In genomic region chr1:126802405-126802804, GRCm38 (mm10) we compare ENCODE assay signal across 29 mouse cellular contexts. TPM values are rescaled to one million over a fixed set of nuclear protein-coding genes. Genes with fewer than 3 reads are reported as not detected.
DNase-seq lines count a peak whose midpoint lies in the region; ATAC-seq and TF ChIP-seq lines count a peak whose summit lies in the region.
"Had no signal": no experiment of that assay in that cellular context is flagged by ENCODE, and none has a peak within 500 bp of the region (broad histone marks: within the 10 kb centered on the region; RNA-seq: fewer than 3 reads in every experiment).

No protein-coding gene starts in this region.

- DNase-seq in heart, embryonic 10.5 days (ENCODE audit: low spot score) = peak; percentile 52
- DNase-seq in heart, postnatal 14 days = no peak
- DNase-seq in heart, postnatal 36 days = no peak
- DNase-seq in heart, postnatal 0 days (ENCODE audit: low spot score) = no peak
- DNase-seq in heart, adult 8-10 months (ENCODE audit: low spot score) = no peak
- peak; percentile 8 for DNase-seq in midbrain, embryonic 10.5 days (ENCODE audit: low spot score)
- DNase-seq: adrenal gland, adult 2 months; adrenal gland, postnatal 14 days; cerebellum, adult 11 months; cerebellum, adult 2 months; cerebellum, adult 9-11 months; cerebellum, postnatal 25 days; gastrocnemius, adult 2 months; gastrocnemius, postnatal 14 days; kidney, adult 2 months had no signal

- no peak for TF ChIP-seq CTCF in heart, postnatal 0 days (IDR thresholded peaks at IDR 0.05; ENCODE audit: low read depth)

- peaks cover 21% of the 10 kb centered on the region for H3K4me1 ChIP-seq in heart, embryonic 10.5 days
- peaks cover 28 to 37% of the 10 kb centered on the region in 2 experiments for H3K4me1 ChIP-seq in heart, embryonic 14.5 days (ENCODE audit: control insufficient read depth in 2 of 2, insufficient read depth in 2 of 2, low read length in 2 of 2)
- peaks cover 37% of the 10 kb centered on the region for H3K4me1 ChIP-seq in heart, postnatal 0 days (ENCODE audit: control insufficient read depth, insufficient read depth)
- H3K4me1 ChIP-seq in midbrain, embryonic 10.5 days = peaks cover 5% of the 10 kb centered on the region; the same call in 1 of the 2 replicates
- H3K4me1 ChIP-seq in midbrain, embryonic 13.5 days (replicated peaks) = 0 out of 2 replicates have a peak, but pooled peaks cover 4% of the 10 kb centered on the region
- H3K4me1 ChIP-seq: embryonic facial prominence, embryonic 12.5 days; hindbrain, embryonic 12.5 days had no signal

- intact Hi-C loops in heart, postnatal 14 days (cut with DNase I) = loop anchor here (5.0 kb wide), 1 partner anchor 320 kb away; no protein-coding TSS in a partner anchor
- intact Hi-C loops in heart, postnatal 36 days (cut with DNase I) = no loop called here

- H3K9me3 ChIP-seq in heart, embryonic 10.5 days = no peaks in the 10 kb centered on the region
- no peaks in the 10 kb centered on the region for H3K9me3 ChIP-seq in heart, embryonic 14.5 days (ENCODE audit: control insufficient read depth, low read length)
- H3K9me3 ChIP-seq in heart, postnatal 0 days (replicated peaks; ENCODE audit: control insufficient read depth, low read length) = no peaks in the 10 kb centered on the region
- H3K9me3 ChIP-seq in midbrain, embryonic 10.5 days (replicated peaks) = no peaks in the 10 kb centered on the region
- no peaks in the 10 kb centered on the region for H3K9me3 ChIP-seq in midbrain, embryonic 13.5 days
- H3K9me3 ChIP-seq: embryonic facial prominence, embryonic 12.5 days; embryonic facial prominence, embryonic 15.5 days; hindbrain, embryonic 12.5 days; hindbrain, embryonic 15.5 days had no signal

- no peak overlapping the region for H3K4me3 ChIP-seq in heart, embryonic 10.5 days
- no peak overlapping the region for H3K4me3 ChIP-seq in heart, embryonic 14.5 days (ENCODE audit: control insufficient read depth in 1 of 2, insufficient read depth in 1 of 2, low read depth in 1 of 2, low read length in 2 of 2)
- no peak overlapping the region for H3K4me3 ChIP-seq in heart, postnatal 0 days (ENCODE audit: low read depth, low read length)
- no peak overlapping the region for H3K4me3 ChIP-seq in midbrain, embryonic 10.5 days
- no peak overlapping the region for H3K4me3 ChIP-seq in midbrain, embryonic 13.5 days (replicated peaks)
- H3K4me3 ChIP-seq: embryonic facial prominence, embryonic 12.5 days; embryonic facial prominence, embryonic 15.5 days; gastrocnemius, adult 2 months; hindbrain, embryonic 12.5 days; hindbrain, embryonic 15.5 days had no signal

- no peaks in the 10 kb centered on the region for H3K27me3 ChIP-seq in heart, embryonic 10.5 days (ENCODE audit: insufficient read depth, poor library complexity, severe bottlenecking)
- H3K27me3 ChIP-seq in heart, embryonic 14.5 days (ENCODE audit: control insufficient read depth, insufficient read depth, low read length) = no peaks in the 10 kb centered on the region
- H3K27me3 ChIP-seq in heart, postnatal 0 days (ENCODE audit: control insufficient read depth, insufficient read depth, low read length) = no peaks in the 10 kb centered on the region
- no peaks in the 10 kb centered on the region for H3K27me3 ChIP-seq in midbrain, embryonic 10.5 days (ENCODE audit: low read depth, poor library complexity, severe bottlenecking)
- H3K27me3 ChIP-seq in midbrain, embryonic 13.5 days = no peaks in the 10 kb centered on the region
- H3K27me3 ChIP-seq: embryonic facial prominence, embryonic 12.5 days; embryonic facial prominence, embryonic 15.5 days; hindbrain, embryonic 12.5 days; hindbrain, embryonic 15.5 days had no signal

- no peak for TF ChIP-seq EP300 in heart, postnatal 0 days (IDR thresholded peaks at IDR 0.05; ENCODE audit: low read depth)

- H3K27ac ChIP-seq in heart, embryonic 10.5 days = no peak overlapping the region
- peak overlapping the region; percentile 78 to 95 for H3K27ac ChIP-seq in heart, embryonic 14.5 days (replicated peaks in 1 of 2; ENCODE audit: control insufficient read depth in 1 of 2, insufficient read depth in 1 of 2, low read depth in 2 of 2, low read length in 2 of 2)
- H3K27ac ChIP-seq in heart, postnatal 0 days (ENCODE audit: low read depth) = peak overlapping the region; percentile 91
- no peak overlapping the region for H3K27ac ChIP-seq in midbrain, embryonic 10.5 days (replicated peaks)
- no peak overlapping the region for H3K27ac ChIP-seq in midbrain, embryonic 13.5 days
- H3K27ac ChIP-seq: embryonic facial prominence, embryonic 12.5 days; embryonic facial prominence, embryonic 15.5 days; gastrocnemius, adult 2 months; hindbrain, embryonic 12.5 days had no signal

- peak overlapping the region; percentile 4; the same call in 1 of the 2 replicates for H3K9ac ChIP-seq in heart, embryonic 14.5 days (ENCODE audit: low read length)
- no peak overlapping the region for H3K9ac ChIP-seq in heart, postnatal 0 days (replicated peaks; ENCODE audit: low read depth, low read length)
- no peak overlapping the region for H3K9ac ChIP-seq in midbrain, embryonic 13.5 days (replicated peaks)
- H3K9ac ChIP-seq: embryonic facial prominence, embryonic 12.5 days; embryonic facial prominence, embryonic 15.5 days; forebrain, postnatal 0 days; hindbrain, embryonic 12.5 days; hindbrain, embryonic 15.5 days had no signal

- H3K4me2 ChIP-seq in heart, embryonic 14.5 days (ENCODE audit: low read length) = no peak overlapping the region
- no peak overlapping the region for H3K4me2 ChIP-seq in heart, postnatal 0 days (ENCODE audit: low read depth, low read length)
- no peak overlapping the region for H3K4me2 ChIP-seq in midbrain, embryonic 13.5 days (replicated peaks)
- H3K4me2 ChIP-seq: embryonic facial prominence, embryonic 12.5 days; embryonic facial prominence, embryonic 15.5 days; hindbrain, embryonic 12.5 days; hindbrain, embryonic 15.5 days had no signal

- 81% methylated on average over 3 of the region's 3 CpGs for WGBS in heart, embryonic 10.5 days
- WGBS in heart, embryonic 14.5 days = 69% methylated on average over 3 of the region's 3 CpGs
- WGBS in heart, postnatal 0 days = 70% methylated on average over 3 of the region's 3 CpGs
- WGBS in midbrain, embryonic 10.5 days = 84% methylated on average over 3 of the region's 3 CpGs
- 87% methylated on average over 3 of the region's 3 CpGs for WGBS in midbrain, embryonic 13.5 days

- H3K36me3 ChIP-seq in heart, embryonic 10.5 days = no peaks in the 10 kb centered on the region
- no peaks in the 10 kb centered on the region for H3K36me3 ChIP-seq in heart, embryonic 14.5 days (ENCODE audit: control insufficient read depth, insufficient read depth, low read length)
- no peaks in the 10 kb centered on the region for H3K36me3 ChIP-seq in heart, postnatal 0 days (replicated peaks; ENCODE audit: control insufficient read depth, insufficient read depth, low read length)
- H3K36me3 ChIP-seq in midbrain, embryonic 10.5 days = no peaks in the 10 kb centered on the region
- no peaks in the 10 kb centered on the region for H3K36me3 ChIP-seq in midbrain, embryonic 13.5 days
- H3K36me3 ChIP-seq: embryonic facial prominence, embryonic 12.5 days; embryonic facial prominence, embryonic 15.5 days; hindbrain, embryonic 12.5 days; hindbrain, embryonic 15.5 days had no signal

- no peak for ATAC-seq in heart, embryonic 14.5 days (ENCODE audit: insufficient number of reproducible peaks, insufficient read depth, low FRiP score, low read depth)
- no peak for ATAC-seq in heart, postnatal 0 days (ENCODE audit: insufficient read depth, low read depth)
- ATAC-seq in midbrain, embryonic 13.5 days = no peak
- ATAC-seq: CD4-positive, CD25-positive, alpha-beta regulatory T cell, adult 4 months; forebrain, embryonic 14.5 days; intestine, postnatal 0 days had no signal

RNA-seq across cellular contexts. Expression of gene Nckap5, which starts 28.2 kb away (rescaled TPM):
- polyA plus RNA-seq in heart, embryonic 10.5 days (2016; fragmentation: Nextera tagmentation; extraction: Ambion mirVana) = 2.2 and 2.3 TPM in 2 replicates
- 10 to 100 TPM in 1 of 2 experiments, 1 to 10 TPM in 1; 9.6 to 13.1 TPM for total RNA-seq in heart, postnatal 14 days (2021)
- 9.4 and 10.9 TPM in 2 replicates for polyA plus RNA-seq in heart, embryonic 14.5 days (2014; fragmentation: Nextera tagmentation; extraction: Ambion mirVana)
- 1 to 10 TPM; 6.4 to 6.6 TPM for total RNA-seq in heart, postnatal 36 days (2021)
- 4.9 and 14.5 TPM in 2 replicates for total RNA-seq in heart, postnatal 0 days (2014; rRNA removed; ENCODE audit: low replicate concordance)
- polyA plus RNA-seq in heart, postnatal 0 days (2015; fragmentation: Nextera tagmentation; extraction: Ambion mirVana) = 4.5 and 4.6 TPM in 2 replicates
- total RNA-seq in heart, adult 8-10 months (2022) = 10 to 100 TPM in 2 of 4 experiments, 1 to 10 TPM in 2; 6.8 to 11.7 (median 8.7) TPM
- 28.0 and 35.6 TPM in 2 replicates for polyA plus RNA-seq in midbrain, embryonic 10.5 days (2016; fragmentation: Nextera tagmentation; extraction: Ambion mirVana)
- polyA plus RNA-seq in midbrain, embryonic 13.5 days (2015; fragmentation: Nextera tagmentation; extraction: Ambion mirVana) = 14.2 and 17.7 TPM in 2 replicates
- total RNA-seq: common myeloid progenitor, adult 5-6 weeks; hematopoietic stem cell, adult 5-6 weeks; MEL had no signal
- polyA plus RNA-seq: C2C12 had no signal

Comparison
In these comparisons a context has a peak if more than half of its experiments do, and no peak if none do; other contexts are left out.
1. DNase-seq: peak in heart, embryonic 10.5 days (single experiment) and midbrain, embryonic 10.5 days (single experiment); none in heart, postnatal 14 days (0 of 2), heart, postnatal 36 days (0 of 2), heart, postnatal 0 days (single experiment) and heart, adult 8-10 months (single experiment).
2. H3K27ac ChIP-seq: peak in heart, embryonic 14.5 days (2 of 2) and heart, postnatal 0 days (single experiment); none in heart, embryonic 10.5 days (single experiment), midbrain, embryonic 10.5 days (single experiment) and midbrain, embryonic 13.5 days (single experiment).